ENCODE assay signal across 20 mouse cellular contexts in the genomic region with DNA sequence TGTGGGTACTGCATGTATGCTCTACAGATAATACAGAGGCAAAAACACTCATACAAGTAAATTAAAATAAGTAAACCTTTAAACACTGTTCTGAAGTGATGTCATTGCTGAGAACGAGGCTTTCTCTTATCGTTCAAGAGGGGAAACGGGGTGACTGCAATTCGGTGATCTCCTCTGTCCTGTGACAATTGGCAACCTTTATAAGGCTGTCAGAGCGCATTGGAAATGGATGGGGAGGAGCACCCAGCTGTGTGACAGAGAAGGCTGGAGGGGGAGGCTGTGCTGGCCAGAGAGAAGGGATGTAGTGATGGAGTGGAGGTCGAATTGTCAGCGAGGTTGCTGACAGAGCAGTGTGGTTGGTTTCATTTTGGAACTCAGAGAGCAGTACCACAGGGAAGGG.
"Had no signal": no experiment of that assay in that cellular context is flagged by ENCODE, and none has a peak within 500 bp of the region (broad histone marks: within the 10 kb centered on the region; RNA-seq: fewer than 3 reads in every experiment).

No protein-coding gene starts in this region.

- H3K9ac ChIP-seq: kidney, embryonic 15.5 days; limb, embryonic 12.5 days; limb, embryonic 15.5 days; liver, embryonic 14.5 days; liver, postnatal 0 days; lung, embryonic 14.5 days; midbrain, embryonic 12.5 days had no signal

- H3K27ac ChIP-seq: kidney, embryonic 15.5 days; limb, embryonic 12.5 days; limb, embryonic 15.5 days; liver, embryonic 14.5 days; macrophage; midbrain, embryonic 12.5 days; stomach, postnatal 0 days had no signal

- H3K4me1 ChIP-seq: limb, embryonic 12.5 days; limb, embryonic 15.5 days had no signal

- H3K4me3 ChIP-seq: kidney, embryonic 15.5 days; limb, embryonic 12.5 days; limb, embryonic 15.5 days; midbrain, embryonic 12.5 days had no signal

- H3K36me3 ChIP-seq: kidney, embryonic 15.5 days; limb, embryonic 12.5 days; limb, embryonic 15.5 days; midbrain, embryonic 12.5 days had no signal

- H3K9me3 ChIP-seq: kidney, embryonic 15.5 days; limb, embryonic 12.5 days; limb, embryonic 15.5 days; midbrain, embryonic 12.5 days had no signal

- ATAC-seq: liver, postnatal 0 days; lung, postnatal 0 days; midbrain, embryonic 16.5 days had no signal

- H3K4me2 ChIP-seq: kidney, embryonic 15.5 days; limb, embryonic 12.5 days; limb, embryonic 15.5 days; liver, embryonic 11.5 days; lung, embryonic 14.5 days; midbrain, embryonic 12.5 days had no signal

- DNase-seq: kidney, adult 8-10 months; kidney, postnatal 36 days; left cerebral cortex, postnatal 4 days; liver, postnatal 0 days; lung, embryonic 14.5 days; right cerebral cortex, adult 18-20 months; right cerebral cortex, postnatal 14 days; right cerebral cortex, postnatal 4 days; thymus, adult 2 months; thymus, postnatal 25 days had no signal

- H3K27me3 ChIP-seq: kidney, embryonic 15.5 days; limb, embryonic 12.5 days; limb, embryonic 15.5 days; midbrain, embryonic 12.5 days had no signal
